Mouse (Mus musculus) kidney, embryonic 15.5 days (tissue): Measurements from ENCODE around the gene Prkn. TPM values are rescaled to one million over a fixed set of nuclear protein-coding genes. Genes with fewer than 3 reads are reported as not detected.

Experiments used
- ATAC-seq: fragments of 200-750 bp; cut with Nextera tagmentation; replicated peaks from 2 replicates; pipeline ENCODE4 v1.8.0; 2017; ENCODE audit warnings: moderate TSS enrichment; ENCODE audit not compliant: low FRiP score
- H3K27ac ChIP-seq: fragments of 300-500 bp; sonication (generic); 2 replicates; pipeline ENCODE4 v1.5.1; 2015; ENCODE audit warnings: mild to moderate bottlenecking, inconsistent platforms
- H3K27me3 ChIP-seq: fragments of 300-500 bp; sonication (generic); 2 replicates; pipeline ENCODE4 v1.6.1; 2015; ENCODE audit warnings: inconsistent platforms
- H3K36me3 ChIP-seq: fragments of 300-500 bp; sonication (generic); 2 replicates; pipeline ENCODE4 v1.6.1; 2015; ENCODE audit warnings: inconsistent platforms
- H3K4me1 ChIP-seq: fragments of 300-500 bp; sonication (generic); 2 replicates; pipeline ENCODE4 v1.6.1; 2015; ENCODE audit warnings: inconsistent platforms
- H3K4me2 ChIP-seq: fragments of 300-500 bp; sonication (generic); 2 replicates; pipeline ENCODE4 v1.6.1; 2015; ENCODE audit warnings: moderate library complexity, mild to moderate bottlenecking, inconsistent platforms
- H3K4me3 ChIP-seq: fragments of 300-500 bp; sonication (generic); replicated peaks from 2 replicates; pipeline ENCODE4 v1.5.1; 2015; ENCODE audit warnings: mild to moderate bottlenecking, inconsistent platforms
- H3K9ac ChIP-seq: fragments of 300-500 bp; sonication (generic); 2 replicates; pipeline ENCODE4 v1.6.1; 2015; ENCODE audit warnings: mild to moderate bottlenecking, inconsistent platforms
- H3K9me3 ChIP-seq: fragments of 300-500 bp; sonication (generic); replicated peaks from 2 replicates; pipeline ENCODE4 v1.6.1; 2016; ENCODE audit warnings: inconsistent platforms
- WGBS: fragments of 180-500 bp; shearing (Covaris S2); methylation state at CpG from one replicate; pipeline ENCODE4 v1.1.7; 2015; ENCODE audit warnings: mixed read lengths; 5-methylcytosine and 5-hydroxymethylcytosine counted together
- polyA plus RNA-seq: library from polyadenylated mRNA; unstranded; fragments of >200 nt; fragmentation: Nextera tagmentation; extraction: Ambion mirVana; gene quantifications from 2 replicates; pipeline ENCODE4 v1.2.1, GENCODE M21; 2015

The Prkn gene
- polyA plus RNA-seq, 1 experiment from 2014 or later: 1.5 TPM

DNA sequence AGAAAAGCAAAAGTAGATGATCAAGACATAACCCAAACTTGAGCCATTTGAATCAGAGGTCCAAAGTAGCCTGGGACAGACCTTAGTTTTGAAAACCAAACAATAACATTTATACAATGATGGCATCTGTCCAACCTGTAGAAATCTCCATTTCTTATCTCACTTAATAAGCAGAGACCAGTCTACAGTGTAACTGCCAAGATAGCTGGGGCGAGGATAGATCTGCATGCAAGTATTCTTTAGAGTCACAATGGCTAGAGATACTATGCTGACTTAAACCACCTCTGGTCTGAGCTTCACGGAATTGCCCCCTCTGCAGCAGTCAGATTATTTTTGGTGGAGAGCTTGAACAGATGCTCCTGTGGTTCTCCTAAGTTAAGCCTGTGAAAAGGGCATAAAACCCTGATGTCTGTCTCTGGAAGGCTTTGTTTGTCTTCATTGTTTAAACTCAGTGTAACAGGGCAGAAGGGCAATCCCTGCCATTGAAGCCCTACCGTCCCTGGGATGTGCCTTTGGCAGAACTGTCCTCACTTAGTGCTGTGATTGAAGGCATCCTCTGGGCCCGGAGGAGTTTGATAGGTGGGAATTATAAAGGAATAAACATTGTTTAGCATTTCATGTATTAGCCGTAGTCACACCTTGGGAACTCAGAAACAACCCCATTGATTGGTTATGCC, 581.2 kb downstream of the Prkn start:
- no peak overlapping the region for H3K4me2 ChIP-seq
- no peak overlapping the region for H3K9ac ChIP-seq
- no peak overlapping the region for H3K27ac ChIP-seq
- H3K9me3 ChIP-seq: no peaks in the 10 kb centered on the region
- no peaks in the 10 kb centered on the region for H3K4me1 ChIP-seq
- WGBS: 70% methylated on average over 5 of the region's 5 CpGs
- no peaks in the 10 kb centered on the region for H3K36me3 ChIP-seq
- no peak overlapping the region for H3K4me3 ChIP-seq
- ATAC-seq: no peak
- no peaks in the 10 kb centered on the region for H3K27me3 ChIP-seq

DNA sequence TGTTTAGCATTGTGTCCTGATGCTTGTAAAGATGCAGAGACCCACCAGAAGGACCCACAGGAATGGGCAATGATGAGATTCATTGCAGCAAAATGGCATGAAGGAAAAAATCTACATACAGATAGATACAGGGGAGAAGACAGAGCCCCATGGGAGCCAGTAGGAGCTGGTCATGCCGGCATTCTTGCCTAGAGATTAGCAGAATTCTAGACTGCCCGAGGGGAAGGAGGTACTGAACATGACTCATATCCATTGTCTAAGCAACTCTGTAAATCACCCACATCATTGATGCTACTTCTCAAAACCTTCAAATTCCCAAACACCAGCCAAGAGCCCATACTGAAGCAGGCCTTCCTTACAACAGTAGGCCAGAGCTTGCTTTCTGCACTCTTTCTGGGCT, 591.1 kb downstream of the Prkn start:
- Histone ChIP-seq H3K4me1 (no peaks in the 10 kb centered on the region), H3K36me3 (no peaks in the 10 kb centered on the region), H3K9me3 (0 out of 2 replicates have a peak, but pooled peaks cover 7% of the 10 kb centered on the region), H3K4me3 (no peak overlapping the region), H3K27ac (no peak overlapping the region), H3K27me3 (no peaks in the 10 kb centered on the region), H3K9ac (no peak overlapping the region), H3K4me2 (no peak overlapping the region)
- no peak for ATAC-seq
- 98% methylated on average over 2 of the region's 2 CpGs for WGBS

DNA sequence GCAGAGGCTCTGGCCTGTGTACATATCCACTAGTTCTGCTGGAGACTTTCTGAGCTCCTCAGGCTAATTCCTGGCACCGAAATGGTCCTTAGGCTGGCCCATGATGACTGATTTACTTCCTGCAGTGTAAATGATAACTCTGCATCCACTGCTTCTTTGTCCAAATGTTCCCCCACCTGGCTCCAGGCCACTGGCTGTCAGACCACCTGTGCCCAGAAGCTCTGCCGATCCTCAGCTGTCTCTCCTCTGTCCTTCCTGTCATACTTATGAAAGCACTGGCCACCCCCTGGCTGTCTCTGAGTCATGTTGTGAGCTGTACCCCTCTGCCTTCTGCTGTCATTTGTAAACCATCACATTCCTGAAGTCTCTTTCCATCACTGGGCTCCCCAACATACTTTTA, 592.4 kb downstream of the Prkn start:
- 89% methylated on average over 2 of the region's 2 CpGs for WGBS
- Histone ChIP-seq H3K27ac (no peak overlapping the region), H3K9me3 (0 out of 2 replicates have a peak, but pooled peaks cover 7% of the 10 kb centered on the region), H3K27me3 (no peaks in the 10 kb centered on the region), H3K9ac (no peak overlapping the region), H3K4me1 (no peaks in the 10 kb centered on the region), H3K36me3 (no peaks in the 10 kb centered on the region), H3K4me2 (no peak overlapping the region), H3K4me3 (no peak overlapping the region)
- no peak for ATAC-seq

DNA sequence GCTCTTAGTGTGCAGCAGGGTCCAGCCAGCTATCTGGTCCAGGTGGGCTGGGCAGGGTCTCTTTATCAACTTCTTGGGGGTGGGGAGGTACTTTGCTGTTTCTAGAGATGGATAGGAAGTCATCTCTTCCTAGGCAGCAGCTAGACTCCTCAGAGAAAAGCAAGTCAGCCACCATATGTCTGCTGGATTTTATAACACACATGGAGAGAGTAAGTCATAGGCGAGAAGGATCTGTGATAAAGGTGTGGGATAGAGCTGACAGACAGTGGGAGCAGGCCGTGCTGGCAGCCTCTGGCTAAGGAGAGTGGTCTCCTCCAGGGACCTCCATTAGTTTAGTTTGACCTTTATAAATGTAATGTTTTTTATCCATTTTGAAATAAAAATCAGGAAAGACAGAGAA, 622.5 kb downstream of the Prkn start:
- 83% methylated on average over 2 of the region's 2 CpGs for WGBS
- H3K27ac ChIP-seq: no peak overlapping the region
- peaks cover 4% of the 10 kb centered on the region; the same call in 1 of the 2 replicates for H3K4me1 ChIP-seq
- no peak overlapping the region for H3K4me3 ChIP-seq
- H3K27me3 ChIP-seq: no peaks in the 10 kb centered on the region
- H3K36me3 ChIP-seq: no peaks in the 10 kb centered on the region
- no peak for ATAC-seq
- H3K9ac ChIP-seq: no peak overlapping the region
- no peaks in the 10 kb centered on the region for H3K9me3 ChIP-seq
- H3K4me2 ChIP-seq: no peak overlapping the region

DNA sequence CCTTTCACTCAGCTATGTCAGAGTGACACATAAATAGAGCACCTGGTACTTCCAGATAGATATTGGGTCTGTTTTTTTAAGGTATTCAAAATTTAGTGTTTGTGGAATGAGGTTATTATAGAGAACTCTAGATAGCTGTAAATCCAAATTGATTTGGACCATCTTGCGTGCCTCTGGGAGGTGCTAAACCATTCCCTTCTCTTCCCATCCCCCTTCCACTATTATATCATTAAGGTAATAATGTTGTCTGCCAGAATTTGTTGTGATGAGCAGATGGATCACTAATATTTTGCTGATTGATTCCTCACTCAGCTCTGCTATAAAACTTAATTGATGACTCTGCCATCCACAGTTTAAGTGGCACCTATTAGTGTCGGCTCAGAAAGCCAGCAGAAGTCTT, 625.9 kb downstream of the Prkn start:
- no peak for ATAC-seq
- Histone ChIP-seq H3K9me3 (no peaks in the 10 kb centered on the region), H3K4me1 (peaks cover 7% of the 10 kb centered on the region; the same call in 1 of the 2 replicates), H3K4me3 (no peak overlapping the region), H3K9ac (no peak overlapping the region), H3K4me2 (no peak overlapping the region), H3K36me3 (no peaks in the 10 kb centered on the region), H3K27me3 (no peaks in the 10 kb centered on the region), H3K27ac (no peak overlapping the region)
- WGBS: 57% methylated on average over 2 of the region's 2 CpGs

DNA sequence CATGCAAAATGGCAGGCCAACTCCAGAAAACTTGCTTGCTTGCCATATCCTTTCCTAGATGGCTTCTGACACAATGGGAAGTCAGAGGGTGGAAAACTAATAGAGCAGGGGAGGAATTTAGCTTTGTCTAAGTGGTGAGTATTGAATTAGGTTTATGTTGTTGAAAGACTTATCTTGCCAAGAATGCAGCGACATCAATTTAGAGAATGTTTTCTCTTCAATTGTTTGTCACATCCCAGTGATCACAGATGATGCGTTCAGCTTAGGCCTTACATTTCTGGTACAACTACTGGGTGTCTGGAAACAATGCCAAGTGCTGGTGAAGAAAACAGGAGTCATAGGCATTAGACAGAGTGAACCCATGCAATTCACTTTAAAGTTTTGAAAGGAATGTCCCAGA, 628.4 kb downstream of the Prkn start:
- no peak overlapping the region for H3K4me2 ChIP-seq
- no peak overlapping the region for H3K27ac ChIP-seq
- H3K9me3 ChIP-seq: no peaks in the 10 kb centered on the region
- no peak overlapping the region for H3K9ac ChIP-seq
- no peaks in the 10 kb centered on the region for H3K36me3 ChIP-seq
- H3K4me3 ChIP-seq: no peak overlapping the region
- ATAC-seq: no peak
- H3K4me1 ChIP-seq: peaks cover 11% of the 10 kb centered on the region; the same call in 1 of the 2 replicates
- 79% methylated on average over 2 of the region's 2 CpGs for WGBS
- H3K27me3 ChIP-seq: no peaks in the 10 kb centered on the region

DNA sequence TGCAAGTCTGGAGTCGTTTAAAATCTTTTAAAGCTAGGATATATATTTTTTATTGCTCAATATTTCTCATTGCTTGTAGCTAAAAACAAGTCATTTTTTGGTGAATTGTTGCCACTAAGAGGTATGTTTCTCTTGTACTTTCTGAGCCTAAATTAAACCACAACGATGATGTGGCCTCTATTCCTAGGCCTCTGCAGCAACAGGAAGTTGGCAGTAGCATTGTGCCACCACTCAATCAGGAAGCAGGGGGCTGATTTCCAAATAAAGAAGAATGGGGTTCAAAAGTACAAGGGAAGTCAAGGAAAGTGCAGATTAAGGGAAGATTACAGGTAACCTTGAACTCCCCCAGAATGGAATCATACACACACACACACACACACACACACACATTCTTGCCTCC, 642.8 kb downstream of the Prkn start:
- H3K4me3 ChIP-seq: no peak overlapping the region
- H3K36me3 ChIP-seq: no peaks in the 10 kb centered on the region
- H3K4me1 ChIP-seq: no peaks in the 10 kb centered on the region
- no peak overlapping the region for H3K27ac ChIP-seq
- H3K9me3 ChIP-seq: no peaks in the 10 kb centered on the region
- H3K27me3 ChIP-seq: no peaks in the 10 kb centered on the region
- ATAC-seq: no peak
- no peak overlapping the region for H3K9ac ChIP-seq
- no peak overlapping the region for H3K4me2 ChIP-seq
- WGBS: 71% methylated on average over 2 of the region's 2 CpGs

DNA sequence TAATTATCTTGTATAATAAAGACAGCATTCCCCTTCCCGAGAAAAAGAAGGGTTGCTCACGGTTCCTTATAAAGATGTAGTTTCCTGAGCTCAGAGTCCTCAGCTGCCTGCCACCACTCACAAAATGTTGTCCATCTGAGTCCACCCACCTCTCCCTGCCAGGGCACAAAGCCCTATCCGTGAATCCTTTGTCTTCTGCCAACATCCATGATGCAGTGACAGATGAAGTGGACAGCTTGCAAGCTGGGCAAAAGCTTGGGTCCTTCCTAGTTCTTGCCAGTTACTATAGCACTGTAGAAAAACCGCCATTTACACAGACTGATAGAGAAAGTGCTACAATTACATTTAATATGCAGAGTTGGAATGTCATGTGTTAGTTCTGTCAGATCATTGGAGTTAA, 649.9 kb downstream of the Prkn start:
- no peaks in the 10 kb centered on the region for H3K36me3 ChIP-seq
- WGBS: 77% methylated on average over 4 of the region's 4 CpGs
- no peak overlapping the region for H3K9ac ChIP-seq
- no peaks in the 10 kb centered on the region for H3K9me3 ChIP-seq
- no peak for ATAC-seq
- H3K27ac ChIP-seq: no peak overlapping the region
- H3K4me1 ChIP-seq: no peaks in the 10 kb centered on the region
- H3K4me2 ChIP-seq: no peak overlapping the region
- H3K27me3 ChIP-seq: no peaks in the 10 kb centered on the region
- H3K4me3 ChIP-seq: no peak overlapping the region

DNA sequence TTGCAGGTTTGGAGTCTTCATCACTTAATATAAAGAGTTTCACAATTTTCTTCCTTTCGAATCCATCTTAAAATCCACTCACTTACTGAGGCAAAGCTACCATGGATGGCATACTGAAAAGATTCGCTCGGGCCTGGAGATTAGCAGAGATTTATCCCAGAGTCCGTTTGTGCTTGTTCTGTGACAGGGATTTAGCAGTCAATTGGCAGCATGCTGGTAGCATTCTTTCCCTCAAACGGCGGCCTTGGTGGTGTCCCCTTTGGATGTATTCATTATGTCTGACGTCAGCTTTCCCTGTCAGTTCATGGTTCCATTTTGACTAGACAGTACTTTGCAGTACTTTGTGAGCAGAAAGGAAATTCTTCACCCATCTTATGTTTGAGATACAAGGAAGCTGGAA, 662.4 kb downstream of the Prkn start:
- Histone ChIP-seq H3K4me1 (no peaks in the 10 kb centered on the region), H3K27me3 (no peaks in the 10 kb centered on the region), H3K27ac (no peak overlapping the region), H3K9ac (no peak overlapping the region), H3K9me3 (no peaks in the 10 kb centered on the region), H3K4me2 (no peak overlapping the region), H3K4me3 (no peak overlapping the region), H3K36me3 (no peaks in the 10 kb centered on the region)
- ATAC-seq: no peak
- WGBS: 89% methylated on average over 7 of the region's 7 CpGs

DNA sequence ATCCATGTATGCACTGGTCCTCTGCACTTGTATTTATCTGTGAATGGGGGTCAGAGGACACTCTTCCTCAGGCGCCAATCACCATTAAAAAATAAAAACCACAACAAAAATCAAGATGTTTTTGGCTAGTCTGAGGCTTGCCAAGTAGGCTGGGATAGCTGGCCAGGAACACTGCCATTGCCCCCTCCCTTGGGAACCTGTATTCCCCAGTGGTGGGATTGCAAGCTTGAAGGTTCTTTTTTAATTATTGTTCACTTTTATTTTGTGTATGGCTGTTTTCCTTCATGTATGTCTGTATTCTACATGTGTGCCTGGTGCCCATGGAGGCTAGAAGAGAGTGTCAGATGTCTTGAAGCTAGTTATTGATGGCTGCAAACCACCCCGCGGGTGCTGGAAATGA, 664.3 kb downstream of the Prkn start:
- no peak overlapping the region for H3K27ac ChIP-seq
- H3K4me1 ChIP-seq: no peaks in the 10 kb centered on the region
- H3K9me3 ChIP-seq: no peaks in the 10 kb centered on the region
- H3K4me2 ChIP-seq: no peak overlapping the region
- H3K27me3 ChIP-seq: no peaks in the 10 kb centered on the region
- H3K4me3 ChIP-seq: no peak overlapping the region
- no peak overlapping the region for H3K9ac ChIP-seq
- 94% methylated on average over 3 of the region's 3 CpGs for WGBS
- no peaks in the 10 kb centered on the region for H3K36me3 ChIP-seq
- no peak for ATAC-seq

DNA sequence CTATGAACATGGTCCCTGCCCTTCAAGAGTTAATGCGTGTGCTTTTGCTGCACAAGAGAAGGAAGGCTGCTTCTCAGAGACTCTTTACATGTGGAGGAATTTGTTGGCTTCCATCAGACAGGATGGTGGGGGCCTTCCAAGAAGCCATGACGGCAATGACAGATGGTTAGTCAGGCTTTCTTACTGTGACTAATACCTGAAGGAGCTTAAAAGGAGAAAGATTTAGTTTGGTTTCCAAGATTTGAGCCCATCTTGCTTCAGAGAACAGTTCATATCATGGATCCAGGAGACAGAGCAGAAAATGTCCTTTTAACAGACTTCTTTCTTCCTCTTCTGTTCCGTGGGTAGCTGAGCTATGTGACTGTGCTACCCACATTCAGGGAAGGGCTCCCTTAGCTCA, 666.9 kb downstream of the Prkn start:
- H3K4me2 ChIP-seq: no peak overlapping the region
- no peaks in the 10 kb centered on the region for H3K9me3 ChIP-seq
- 78% methylated on average over 3 of the region's 3 CpGs for WGBS
- H3K27me3 ChIP-seq: no peaks in the 10 kb centered on the region
- H3K4me1 ChIP-seq: no peaks in the 10 kb centered on the region
- H3K27ac ChIP-seq: no peak overlapping the region
- H3K36me3 ChIP-seq: no peaks in the 10 kb centered on the region
- no peak overlapping the region for H3K4me3 ChIP-seq
- ATAC-seq: no peak
- no peak overlapping the region for H3K9ac ChIP-seq

DNA sequence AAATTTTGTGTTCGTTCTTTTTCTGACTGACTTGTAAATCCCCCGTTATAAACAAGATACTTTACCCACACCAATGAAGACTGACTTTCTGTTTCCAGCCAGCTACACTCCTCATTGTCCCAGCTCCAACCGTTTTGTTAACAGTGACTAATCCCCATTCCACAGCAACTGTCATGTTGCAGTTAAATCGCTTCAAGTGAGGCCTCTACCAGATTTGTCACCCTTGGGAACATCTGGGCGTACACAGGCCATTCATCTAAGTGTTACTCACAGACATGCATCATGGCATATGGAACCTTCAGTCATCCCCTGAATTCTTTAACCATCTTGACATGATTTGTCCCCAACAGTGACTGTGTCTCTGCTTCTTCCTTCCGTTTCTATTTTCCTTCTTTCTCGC, 669.9 kb downstream of the Prkn start:
- no peak overlapping the region for H3K4me2 ChIP-seq
- H3K4me1 ChIP-seq: peaks cover 8% of the 10 kb centered on the region
- ATAC-seq: no peak
- no peak overlapping the region for H3K27ac ChIP-seq
- H3K27me3 ChIP-seq: no peaks in the 10 kb centered on the region
- H3K36me3 ChIP-seq: no peaks in the 10 kb centered on the region
- no peak overlapping the region for H3K9ac ChIP-seq
- no peak overlapping the region for H3K4me3 ChIP-seq
- H3K9me3 ChIP-seq: no peaks in the 10 kb centered on the region
- 78% methylated on average over 7 of the region's 7 CpGs for WGBS
